Mouse (Mus musculus) liver, adult 2 months (tissue): ENCODE measurements at regions not wholly inside any gene's neighbourhood (a gene's known extent, or its start where the extent isn't known, plus 50 kb on each side); places are given as distances from the start of the nearest gene placed in this dataset.
A peak's percentile ranks its signal among the peaks of the same experiment; 100 is the strongest.

Experiments used
- DNase-seq: peaks from one replicate; pipeline ENCODE4 v3.0.0-alpha.2; 2011; ENCODE audit warnings: low read depth, low spot score; ENCODE audit errors: extremely low read depth
- H3K27ac ChIP-seq: fragments of 200-500 bp; replicated peaks from 2 replicates; pipeline ENCODE4 v1.5.1; 2012; ENCODE audit warnings: low read depth, mild to moderate bottlenecking, control low read depth, inconsistent platforms, low read length; ENCODE audit not compliant: insufficient read depth
- H3K27me3 ChIP-seq: fragments of 200-500 bp; 2 replicates; pipeline ENCODE4 v1.6.1; 2012; ENCODE audit warnings: mild to moderate bottlenecking, moderate library complexity, low read length, inconsistent platforms; ENCODE audit not compliant: control insufficient read depth, insufficient read depth
- H3K36me3 ChIP-seq: fragments of 200-500 bp; 2 replicates; pipeline ENCODE4 v1.6.1; 2012; ENCODE audit warnings: low read length, inconsistent platforms; ENCODE audit not compliant: control insufficient read depth, insufficient read depth
- H3K4me1 ChIP-seq: fragments of 200-500 bp; 2 replicates; pipeline ENCODE4 v1.6.1; 2011; ENCODE audit warnings: low read length; ENCODE audit not compliant: control insufficient read depth, insufficient read depth
- H3K4me3 ChIP-seq: fragments of 200-500 bp; 2 replicates; pipeline ENCODE4 v1.5.1; 2011; ENCODE audit warnings: low read depth, mild to moderate bottlenecking, control low read depth, low read length, moderate library complexity; ENCODE audit not compliant: insufficient read depth
- H3K79me2 ChIP-seq: fragments of 200-500 bp; 2 replicates; pipeline ENCODE4 v1.6.1; 2012; ENCODE audit warnings: inconsistent platforms, mild to moderate bottlenecking, low read length, moderate library complexity; ENCODE audit not compliant: control insufficient read depth, insufficient read depth
- H3K9ac ChIP-seq: fragments of 200-500 bp; 2 replicates; pipeline ENCODE4 v1.6.1; 2012; ENCODE audit warnings: low read depth, mild to moderate bottlenecking, control low read depth, inconsistent platforms, low read length
- CTCF ChIP-seq: fragments of 200-500 bp; IDR thresholded peaks from 2 replicates; pipeline ENCODE4 v1.5.1; 2011; ENCODE audit warnings: low read depth, low read length, control low read depth
- POLR2A ChIP-seq: fragments of 200-500 bp; IDR thresholded peaks from 2 replicates; pipeline ENCODE4 v1.6.1; 2011; ENCODE audit warnings: low read length, control low read depth; ENCODE audit not compliant: insufficient read depth; ENCODE audit errors: extremely low read depth
- WGBS: fragments of 180-500 bp; shearing (Covaris S2); methylation state at CpG from one replicate; pipeline ENCODE4 v1.1.7; 2018; 5-methylcytosine and 5-hydroxymethylcytosine counted together

DNA sequence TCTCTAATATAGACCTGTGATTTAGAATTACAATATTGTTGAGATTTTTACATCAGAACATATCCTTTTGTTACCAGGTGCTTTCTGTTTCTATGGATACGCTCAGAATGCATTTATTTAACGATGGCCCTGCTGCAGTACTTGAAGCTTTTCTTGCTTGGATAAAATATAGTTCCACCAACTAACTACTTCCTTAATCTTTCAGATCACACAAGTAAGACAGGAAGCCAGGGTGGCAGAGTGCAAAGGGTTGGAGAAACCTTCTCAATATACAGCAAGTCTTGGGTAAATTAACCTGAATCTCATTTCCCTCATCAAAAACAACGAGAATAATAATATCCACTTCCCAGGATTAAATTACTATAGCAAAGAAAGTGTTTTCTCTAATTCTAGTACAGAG is 193.1 kb upstream of the Acvr2a start:
- H3K4me1 ChIP-seq = no peaks in the 10 kb centered on the region
- TF ChIP-seq CTCF (no peak), POLR2A (no peak)
- H3K79me2 ChIP-seq = no peaks in the 10 kb centered on the region
- 85% methylated on average over 3 of the region's 3 CpGs for WGBS
- no peak for DNase-seq
- H3K9ac ChIP-seq = no peak overlapping the region
- H3K36me3 ChIP-seq = no peaks in the 10 kb centered on the region
- H3K27me3 ChIP-seq = no peaks in the 10 kb centered on the region
- no peak overlapping the region for H3K27ac ChIP-seq
- H3K4me3 ChIP-seq = no peak overlapping the region

- no peak overlapping the region for H3K4me3 ChIP-seq
- H3K4me1 ChIP-seq = no peaks in the 10 kb centered on the region
- H3K27ac ChIP-seq = no peak overlapping the region
- 91% methylated on average over 1 of the region's 1 CpGs for WGBS
- H3K79me2 ChIP-seq = no peaks in the 10 kb centered on the region
- TF ChIP-seq CTCF (no peak), POLR2A (no peak)
- H3K36me3 ChIP-seq = no peaks in the 10 kb centered on the region
- no peak for DNase-seq
- no peak overlapping the region for H3K9ac ChIP-seq
- H3K27me3 ChIP-seq = no peaks in the 10 kb centered on the region
Measured at GRCm38 (mm10) chr2:48622316-48622715, 191.6 kb upstream of the Acvr2a start.

GRCm38 (mm10) chr2:48624040-48624439 is 189.9 kb upstream of the Acvr2a start:
- no peaks in the 10 kb centered on the region for H3K79me2 ChIP-seq
- 32% methylated on average over 6 of the region's 6 CpGs for WGBS
- H3K4me3 ChIP-seq = no peak overlapping the region
- TF ChIP-seq CTCF = no peak
- TF ChIP-seq POLR2A = no peak
- no peak overlapping the region for H3K9ac ChIP-seq
- no peaks in the 10 kb centered on the region for H3K36me3 ChIP-seq
- peak; percentile 74 for DNase-seq
- H3K4me1 ChIP-seq = no peaks in the 10 kb centered on the region
- H3K27me3 ChIP-seq = no peaks in the 10 kb centered on the region
- no peak overlapping the region for H3K27ac ChIP-seq

GRCm38 (mm10) chr2:48624461-48624860 is 189.4 kb upstream of the Acvr2a start:
- Histone ChIP-seq H3K4me1 (no peaks in the 10 kb centered on the region), H3K27ac (no peak overlapping the region), H3K9ac (no peak overlapping the region), H3K4me3 (no peak overlapping the region), H3K27me3 (no peaks in the 10 kb centered on the region), H3K36me3 (no peaks in the 10 kb centered on the region), H3K79me2 (no peaks in the 10 kb centered on the region)
- no peak for DNase-seq
- 62% methylated on average over 2 of the region's 2 CpGs for WGBS
- TF ChIP-seq POLR2A (no peak), CTCF (no peak)

DNA sequence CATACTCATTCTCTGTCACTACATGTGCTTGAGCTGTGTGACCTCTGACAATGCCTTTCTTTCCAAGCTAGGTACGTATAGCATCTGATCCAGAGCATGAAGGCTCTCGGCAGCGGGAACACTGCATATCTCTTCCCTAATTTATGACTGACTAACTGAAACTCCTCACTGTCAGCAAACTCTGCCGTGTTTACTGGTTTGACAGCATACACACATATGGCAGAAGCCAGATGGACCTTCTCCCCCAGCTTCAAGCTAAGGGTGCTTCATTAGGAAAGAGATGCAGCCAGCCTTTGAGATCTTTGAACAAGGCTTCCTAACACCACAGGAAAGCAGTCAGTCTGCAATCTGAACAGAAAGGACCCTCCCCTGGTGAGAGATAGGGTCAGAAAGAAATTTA is 186.9 kb upstream of the Acvr2a start:
- DNase-seq = no peak
- H3K79me2 ChIP-seq = no peaks in the 10 kb centered on the region
- no peak overlapping the region for H3K4me3 ChIP-seq
- no peaks in the 10 kb centered on the region for H3K36me3 ChIP-seq
- no peaks in the 10 kb centered on the region for H3K27me3 ChIP-seq
- H3K27ac ChIP-seq = no peak overlapping the region
- TF ChIP-seq POLR2A (no peak), CTCF (no peak)
- H3K9ac ChIP-seq = no peak overlapping the region
- no peaks in the 10 kb centered on the region for H3K4me1 ChIP-seq
- WGBS = 83% methylated on average over 4 of the region's 4 CpGs

DNA sequence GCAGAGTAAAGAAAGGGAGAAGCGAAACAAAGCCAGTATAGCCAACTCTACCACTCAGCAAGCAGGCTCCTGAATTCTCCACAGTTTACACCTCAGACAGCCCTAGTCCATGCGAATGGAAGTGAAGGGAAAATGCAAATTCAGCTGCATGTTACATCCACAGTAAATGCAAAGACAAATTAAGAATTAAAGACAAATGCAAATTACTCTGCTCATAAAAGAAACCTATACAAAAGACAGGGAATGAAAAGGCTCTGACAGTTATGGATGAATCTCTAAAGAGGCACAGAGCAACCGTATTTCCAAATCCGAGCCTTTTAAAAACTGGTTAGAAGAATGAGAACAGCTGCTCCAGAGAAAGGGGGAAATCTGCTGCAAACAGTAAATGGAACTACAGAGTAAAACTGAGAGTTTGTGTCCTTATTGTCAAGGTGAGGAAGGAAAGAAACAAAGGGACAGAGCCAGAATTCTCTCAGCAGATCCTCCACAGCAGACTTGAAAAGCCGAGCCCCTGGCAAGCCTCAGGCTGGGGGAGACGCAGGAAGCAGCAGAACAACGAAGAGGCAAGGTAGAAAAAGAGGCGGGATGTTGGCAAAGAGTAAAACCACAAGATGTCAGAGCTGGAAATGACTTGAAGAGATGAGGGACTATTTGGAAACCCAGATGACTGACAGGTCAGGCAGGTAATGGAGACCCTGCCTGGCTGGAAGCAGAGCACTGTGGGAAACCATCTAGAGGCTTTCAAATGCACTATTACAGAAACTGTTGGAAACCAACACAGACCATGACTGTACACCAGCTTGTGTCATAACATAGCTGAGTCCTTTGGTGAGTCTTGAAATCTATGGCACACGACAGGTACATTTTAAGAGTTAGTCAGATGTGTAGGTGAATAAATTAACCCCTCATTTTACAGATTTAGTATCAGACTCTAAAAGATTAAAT is 184.5 kb upstream of the Acvr2a start:
- 82% methylated on average over 9 of the region's 9 CpGs for WGBS
- Histone ChIP-seq H3K36me3 (no peaks in the 10 kb centered on the region), H3K4me3 (no peak overlapping the region), H3K4me1 (no peaks in the 10 kb centered on the region), H3K27ac (no peak overlapping the region), H3K79me2 (no peaks in the 10 kb centered on the region), H3K27me3 (no peaks in the 10 kb centered on the region), H3K9ac (no peak overlapping the region)
- no peak for TF ChIP-seq CTCF
- no peak for TF ChIP-seq POLR2A
- DNase-seq = no peak
